ENCODE assay signal across 9 mouse cellular contexts in the genomic region with DNA sequence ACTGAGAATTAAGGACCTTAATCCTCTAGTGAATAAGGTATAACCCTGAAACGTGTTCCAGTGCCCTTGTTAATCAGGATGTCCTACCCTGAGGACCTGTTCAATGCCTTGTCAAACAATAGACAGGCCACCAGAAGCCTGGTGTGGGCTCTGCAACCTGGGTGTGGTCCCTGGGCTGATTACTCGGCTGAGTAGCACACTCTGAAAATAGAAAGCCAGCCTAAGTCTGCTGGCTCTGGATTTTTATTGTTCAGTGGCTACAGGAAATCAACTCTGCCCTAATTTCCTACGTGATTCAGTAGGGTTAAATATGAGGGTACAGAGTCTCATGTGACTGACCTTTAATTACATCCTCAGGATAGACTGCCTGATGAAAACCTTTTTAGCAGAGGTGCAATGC.
DNase-seq lines count a peak whose midpoint lies in the region; ATAC-seq lines count a peak whose summit lies in the region.
"Had no signal": no experiment of that assay in that cellular context is flagged by ENCODE, and none has a peak within 500 bp of the region (broad histone marks: within the 10 kb centered on the region; RNA-seq: fewer than 3 reads in every experiment).

No protein-coding gene starts in this region.

- no peaks in the 10 kb centered on the region for H3K36me3 ChIP-seq in embryonic facial prominence, embryonic 14.5 days (ENCODE audit: control insufficient read depth, insufficient read depth, low read length)
- no peaks in the 10 kb centered on the region for H3K36me3 ChIP-seq in embryonic facial prominence, embryonic 10.5 days (replicated peaks)
- H3K36me3 ChIP-seq in lung, embryonic 16.5 days (ENCODE audit: control insufficient read depth, insufficient read depth, low read length), result no peaks in the 10 kb centered on the region

- peak; percentile 33 for DNase-seq in embryonic facial prominence, embryonic 14.5 days (ENCODE audit: low spot score)
- no peak for DNase-seq in embryonic facial prominence, embryonic 10.5 days (ENCODE audit: low spot score)
- DNase-seq in adrenal gland, adult 8-10 months, result peak; percentile 8
- DNase-seq in heart, postnatal 14 days, result peak; percentile 25 to 32
- no peak for DNase-seq in right cerebral cortex, postnatal 36 days (ENCODE audit: low spot score in 2 of 2)
- DNase-seq in neural tube, embryonic 10.5 days (ENCODE audit: extremely low spot score, low spot score), result no peak

- no peak overlapping the region for H3K27ac ChIP-seq in embryonic facial prominence, embryonic 14.5 days (replicated peaks; ENCODE audit: low read depth, low read length)
- H3K27ac ChIP-seq in embryonic facial prominence, embryonic 10.5 days (replicated peaks), result no peak overlapping the region; the same call in 1 of the 2 replicates
- no peak overlapping the region for H3K27ac ChIP-seq in lung, embryonic 16.5 days (ENCODE audit: low read length)

- no peak overlapping the region for H3K4me2 ChIP-seq in embryonic facial prominence, embryonic 14.5 days (ENCODE audit: low read depth, low read length)
- no peak overlapping the region for H3K4me2 ChIP-seq in lung, embryonic 16.5 days (ENCODE audit: low read depth, low read length)

- no peaks in the 10 kb centered on the region for H3K9me3 ChIP-seq in embryonic facial prominence, embryonic 14.5 days (ENCODE audit: control insufficient read depth, low read length)
- no peaks in the 10 kb centered on the region for H3K9me3 ChIP-seq in embryonic facial prominence, embryonic 10.5 days
- no peaks in the 10 kb centered on the region for H3K9me3 ChIP-seq in lung, embryonic 16.5 days (ENCODE audit: control insufficient read depth, low read length)

- ATAC-seq in embryonic facial prominence, embryonic 14.5 days (ENCODE audit: low read depth), result no peak
- peak; percentile 71 for ATAC-seq in lung, embryonic 16.5 days (ENCODE audit: low read depth)
- ATAC-seq in cerebellum, adult (ENCODE audit: insufficient number of reproducible peaks, low FRiP score, low TSS enrichment), result no peak
- ATAC-seq: midbrain, embryonic 16.5 days had no signal

- H3K27me3 ChIP-seq in embryonic facial prominence, embryonic 14.5 days (replicated peaks; ENCODE audit: control insufficient read depth, insufficient read depth, low read length), result no peaks in the 10 kb centered on the region
- no peaks in the 10 kb centered on the region for H3K27me3 ChIP-seq in embryonic facial prominence, embryonic 10.5 days (replicated peaks; ENCODE audit: low read depth, poor library complexity, severe bottlenecking)
- H3K27me3 ChIP-seq in lung, embryonic 16.5 days (ENCODE audit: control insufficient read depth, insufficient read depth, low read depth, low read length), result no peaks in the 10 kb centered on the region

- WGBS in embryonic facial prominence, embryonic 14.5 days, result 19% methylated on average over 3 of the region's 3 CpGs
- WGBS in embryonic facial prominence, embryonic 10.5 days, result 17% methylated on average over 3 of the region's 3 CpGs
- WGBS in lung, embryonic 16.5 days, result 28% methylated on average over 3 of the region's 3 CpGs

- intact Hi-C loops in heart, postnatal 14 days (cut with DNase I), result no loop called here

- H3K4me1 ChIP-seq in embryonic facial prominence, embryonic 14.5 days (ENCODE audit: control insufficient read depth, insufficient read depth, low read length), result no peaks in the 10 kb centered on the region
- H3K4me1 ChIP-seq in embryonic facial prominence, embryonic 10.5 days, result peaks cover 5% of the 10 kb centered on the region
- no peaks in the 10 kb centered on the region for H3K4me1 ChIP-seq in lung, embryonic 16.5 days (replicated peaks; ENCODE audit: control insufficient read depth, insufficient read depth, low read length)

- no peak overlapping the region for H3K9ac ChIP-seq in embryonic facial prominence, embryonic 14.5 days (ENCODE audit: low read depth, low read length)
- H3K9ac ChIP-seq in lung, embryonic 16.5 days (ENCODE audit: low read length), result no peak overlapping the region

- H3K4me3 ChIP-seq in embryonic facial prominence, embryonic 14.5 days (ENCODE audit: low read depth, low read length), result no peak overlapping the region
- no peak overlapping the region for H3K4me3 ChIP-seq in embryonic facial prominence, embryonic 10.5 days
- no peak overlapping the region for H3K4me3 ChIP-seq in lung, embryonic 16.5 days (ENCODE audit: low read length)

Comparison
In these comparisons a context has a peak if more than half of its experiments do, and no peak if none do; other contexts are left out.
1. DNase-seq: peak in embryonic facial prominence, embryonic 14.5 days (single experiment), adrenal gland, adult 8-10 months (single experiment) and heart, postnatal 14 days (2 of 2); none in embryonic facial prominence, embryonic 10.5 days (single experiment), right cerebral cortex, postnatal 36 days (0 of 2) and neural tube, embryonic 10.5 days (single experiment).